Mouse (Mus musculus) embryonic facial prominence, embryonic 10.5 days (tissue): ENCODE results near the gene Zfp108. TPM values are rescaled to one million over a fixed set of nuclear protein-coding genes. Genes with fewer than 3 reads are reported as not detected.
"Not testable (repeated sequence)": the region's sequence is repeated elsewhere in the genome, so short reads cannot be mapped to it uniquely, and the experiment has no call there.

Source experiments
- DNase-seq: peaks from one replicate; pipeline ENCODE4 v3.0.0-alpha.2; 2017; ENCODE audit warnings: low spot score
- H3K27ac ChIP-seq: fragments of 300-500 bp; sonication (generic); replicated peaks from 2 replicates; pipeline ENCODE4 v1.5.1; 2016; ENCODE audit warnings: mild to moderate bottlenecking
- H3K27me3 ChIP-seq: fragments of 300-500 bp; sonication (generic); replicated peaks from 2 replicates; pipeline ENCODE4 v1.6.1; 2016; ENCODE audit warnings: low read depth, mild to moderate bottlenecking; ENCODE audit not compliant: poor library complexity, severe bottlenecking
- H3K36me3 ChIP-seq: fragments of 300-500 bp; sonication (generic); replicated peaks from 2 replicates; pipeline ENCODE4 v1.6.1; 2016; ENCODE audit warnings: mild to moderate bottlenecking, moderate library complexity
- H3K4me1 ChIP-seq: fragments of 300-500 bp; sonication (generic); 2 replicates; pipeline ENCODE4 v1.6.1; 2016
- H3K4me3 ChIP-seq: fragments of 300-500 bp; sonication (generic); 2 replicates; pipeline ENCODE4 v1.5.1; 2016; ENCODE audit warnings: mild to moderate bottlenecking, moderate library complexity
- H3K9me3 ChIP-seq: fragments of 300-500 bp; sonication (generic); 2 replicates; pipeline ENCODE4 v1.6.1; 2016; ENCODE audit warnings: mild to moderate bottlenecking
- WGBS: fragments of 180-500 bp; shearing (Covaris S2); methylation state at CpG from one replicate; pipeline ENCODE4 v1.1.7; 2016; 5-methylcytosine and 5-hydroxymethylcytosine counted together
- polyA plus RNA-seq: library from polyadenylated mRNA; unstranded; fragments of >200 nt; fragmentation: Nextera tagmentation; extraction: Ambion mirVana; gene quantifications from 2 replicates; pipeline ENCODE4 v1.2.1, GENCODE M21; 2016

Zfp108 gene
- polyA plus RNA-seq, 1 experiment from 2014 or later = 3.1 TPM

GRCm38 (mm10) chr7:24269256-24269655, 14.7 kb downstream of the Zfp108 start:
- Histone ChIP-seq H3K27ac (peak overlapping the region; percentile 86; the same call in 1 of the 2 replicates), H3K4me1 (peaks cover 5% of the 10 kb centered on the region), H3K36me3 (peaks cover 16% of the 10 kb centered on the region), H3K9me3 (no peaks in the 10 kb centered on the region), H3K27me3 (no peaks in the 10 kb centered on the region), H3K4me3 (peak overlapping the region; percentile 64; the same call in 1 of the 2 replicates)
- DNase-seq = no peak
- 83% methylated on average over 3 of the region's 3 CpGs for WGBS

DNA sequence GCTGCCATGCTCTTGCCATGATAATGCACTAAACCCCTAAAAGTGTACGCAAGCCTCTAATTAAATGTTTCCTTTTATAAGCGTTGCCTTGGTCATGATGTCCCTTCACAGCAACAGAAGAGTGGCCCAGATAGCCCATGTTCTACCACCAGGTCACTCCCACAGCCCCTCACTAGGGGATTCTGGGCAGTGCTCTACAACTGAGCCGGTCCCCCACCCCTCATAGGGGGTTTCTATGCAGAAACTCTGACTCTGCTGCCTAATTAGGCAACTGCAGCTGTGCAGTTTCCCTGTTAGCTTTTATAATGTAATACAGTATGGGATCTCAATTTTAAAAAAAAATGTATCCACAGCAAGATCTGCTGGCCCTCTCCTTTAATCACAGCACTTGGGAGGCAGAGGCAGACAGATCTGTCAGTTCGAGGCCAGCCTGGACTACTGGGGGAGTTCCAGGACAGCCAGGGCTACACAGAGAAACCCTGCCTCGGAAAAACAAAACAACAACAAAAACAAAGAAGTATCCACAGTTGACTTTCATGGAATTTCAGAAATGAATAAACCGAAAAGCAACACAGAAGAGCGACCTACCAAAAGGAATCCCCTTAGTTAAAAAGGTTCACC, 15.2 kb downstream of the Zfp108 start:
- 36% methylated on average over 7 of the region's 7 CpGs for WGBS
- H3K36me3 ChIP-seq = peaks cover 21% of the 10 kb centered on the region

GRCm38 (mm10) chr7:24270288-24270672, 15.7 kb downstream of the Zfp108 start, which contains the start of gene Zfp93:
TSS of gene Zfp93 (plus strand) at chr7:24270420.
- peaks cover 26% of the 10 kb centered on the region for H3K36me3 ChIP-seq
- H3K4me1 ChIP-seq = peaks cover 5% of the 10 kb centered on the region
- H3K4me3 ChIP-seq = peak within 1 kb of the TSS; percentile 64
- H3K27ac ChIP-seq = peak within 1 kb of the TSS; percentile 86
- WGBS = under 1% methylated on average over 12 of the region's 12 CpGs
- peak; percentile 87 for DNase-seq
- no peaks in the 10 kb centered on the region for H3K27me3 ChIP-seq
- 0 out of 2 replicates have a peak, but pooled peaks cover 7% of the 10 kb centered on the region for H3K9me3 ChIP-seq

More for the DNA sequence above, 15.2 kb downstream of the Zfp108 start:
- Histone ChIP-seq H3K4me3 (peak overlapping the region; percentile 64), H3K4me1 (peaks cover 5% of the 10 kb centered on the region), H3K9me3 (0 out of 2 replicates have a peak, but pooled peaks cover 2% of the 10 kb centered on the region), H3K27ac (peak overlapping the region; percentile 86), H3K27me3 (no peaks in the 10 kb centered on the region)
- DNase-seq = no peak

- no peak overlapping the region for H3K27ac ChIP-seq
- H3K4me1 ChIP-seq = peaks cover 5% of the 10 kb centered on the region
- 0 out of 2 replicates have a peak overlapping the region, but pooled peaks have one; percentile 64 for H3K4me3 ChIP-seq
- no peak for DNase-seq
- peaks cover 35% of the 10 kb centered on the region for H3K36me3 ChIP-seq
- 96% methylated on average over 6 of the region's 6 CpGs for WGBS
- no peaks in the 10 kb centered on the region for H3K27me3 ChIP-seq
- 0 out of 2 replicates have a peak, but pooled peaks cover 7% of the 10 kb centered on the region for H3K9me3 ChIP-seq
Measured at GRCm38 (mm10) chr7:24271191-24271590, 16.6 kb downstream of the Zfp108 start.

GRCm38 (mm10) chr7:24274456-24274855, 19.9 kb downstream of the Zfp108 start:
- Histone ChIP-seq H3K36me3 (peaks cover 49% of the 10 kb centered on the region), H3K4me1 (peaks cover 5% of the 10 kb centered on the region), H3K27ac (no peak overlapping the region), H3K4me3 (no peak overlapping the region), H3K9me3 (peaks cover 14% of the 10 kb centered on the region; the same call in 1 of the 2 replicates), H3K27me3 (no peaks in the 10 kb centered on the region)
- no peak for DNase-seq
- WGBS = 92% methylated on average over 4 of the region's 4 CpGs

DNA sequence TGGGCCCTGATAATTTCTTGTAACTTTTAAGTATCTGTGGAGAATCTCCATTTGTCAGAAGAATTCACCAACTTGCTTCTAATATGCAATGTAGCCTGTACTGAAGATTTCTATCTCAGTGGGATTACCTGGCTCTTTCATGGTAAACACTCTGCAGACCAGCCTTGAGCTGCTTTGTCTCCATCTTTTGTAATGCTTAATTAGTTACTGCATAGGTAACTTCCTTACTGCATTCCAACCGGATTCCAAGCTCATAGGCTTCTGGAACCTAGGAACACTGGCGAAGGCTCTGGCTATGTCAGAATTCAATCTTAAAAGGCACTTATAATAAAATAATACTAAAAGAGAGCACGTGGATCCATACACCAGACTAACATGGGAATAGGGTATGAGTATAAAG, 24.2 kb downstream of the Zfp108 start:
- Histone ChIP-seq H3K36me3 (peaks cover 38% of the 10 kb centered on the region), H3K9me3 (peaks cover 14% of the 10 kb centered on the region; the same call in 1 of the 2 replicates)
- 83% methylated on average over 3 of the region's 3 CpGs for WGBS
- DNase-seq, H3K4me3 ChIP-seq, H3K27ac ChIP-seq, H3K4me1 ChIP-seq, H3K27me3 ChIP-seq: not testable (repeated sequence)

DNA sequence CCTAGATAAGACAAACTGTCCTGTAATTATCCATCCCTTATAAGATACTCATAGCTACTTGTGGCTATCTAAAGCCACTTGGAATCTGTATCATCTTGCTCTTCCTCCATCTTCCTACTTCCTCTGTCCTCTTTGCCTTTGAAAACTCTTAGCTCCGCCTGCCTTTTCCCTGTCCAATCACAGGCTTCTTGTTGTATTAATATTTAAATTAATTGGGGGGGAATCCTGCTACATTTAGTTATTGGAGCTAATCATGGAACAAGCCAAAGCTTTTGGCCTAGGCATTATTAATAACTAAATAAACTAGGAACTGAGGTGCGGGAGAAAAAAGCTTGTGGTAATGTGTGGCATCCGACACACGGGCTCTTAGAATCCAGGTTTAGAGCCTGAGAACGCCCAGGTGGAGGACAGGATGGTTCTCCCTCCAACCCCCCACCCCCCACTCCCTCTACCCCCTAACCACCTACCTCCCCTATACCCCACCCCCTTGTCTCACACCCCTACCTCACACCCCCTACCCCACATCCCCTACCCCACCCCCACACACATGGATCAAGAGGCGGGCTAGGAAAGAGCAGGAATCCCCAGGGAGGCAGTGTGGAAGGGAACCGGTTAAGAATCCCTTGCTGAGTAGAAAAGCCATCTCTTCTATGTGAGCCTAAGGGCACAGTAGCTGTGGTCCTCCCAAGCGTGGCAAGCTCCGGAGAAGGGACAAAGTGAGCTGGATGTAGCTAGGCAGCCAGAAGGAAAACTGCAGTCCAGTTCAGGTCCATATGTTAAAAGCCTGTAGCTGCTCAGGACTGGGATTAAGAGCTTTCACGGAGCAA, 25.6 kb downstream of the Zfp108 start:
- no peak for DNase-seq
- H3K27me3 ChIP-seq = no peaks in the 10 kb centered on the region
- 53% methylated on average over 10 of the region's 10 CpGs for WGBS

GRCm38 (mm10) chr7:24280858-24281145, 26.2 kb downstream of the Zfp108 start:
- Histone ChIP-seq H3K27ac (no peak overlapping the region), H3K36me3 (peaks cover 17% of the 10 kb centered on the region), H3K27me3 (no peaks in the 10 kb centered on the region), H3K4me3 (no peak overlapping the region), H3K9me3 (peaks cover 7% of the 10 kb centered on the region; the same call in 1 of the 2 replicates), H3K4me1 (peaks cover 7% of the 10 kb centered on the region; the same call in 1 of the 2 replicates)
- DNase-seq = no peak
- WGBS = 47% methylated on average over 4 of the region's 4 CpGs

More for the DNA sequence above, 25.6 kb downstream of the Zfp108 start:
- Histone ChIP-seq H3K9me3 (peaks cover 8% of the 10 kb centered on the region; the same call in 1 of the 2 replicates), H3K36me3 (peaks cover 23% of the 10 kb centered on the region), H3K27ac (no peak overlapping the region), H3K4me1 (peaks cover 7% of the 10 kb centered on the region; the same call in 1 of the 2 replicates), H3K4me3 (no peak overlapping the region)

DNA sequence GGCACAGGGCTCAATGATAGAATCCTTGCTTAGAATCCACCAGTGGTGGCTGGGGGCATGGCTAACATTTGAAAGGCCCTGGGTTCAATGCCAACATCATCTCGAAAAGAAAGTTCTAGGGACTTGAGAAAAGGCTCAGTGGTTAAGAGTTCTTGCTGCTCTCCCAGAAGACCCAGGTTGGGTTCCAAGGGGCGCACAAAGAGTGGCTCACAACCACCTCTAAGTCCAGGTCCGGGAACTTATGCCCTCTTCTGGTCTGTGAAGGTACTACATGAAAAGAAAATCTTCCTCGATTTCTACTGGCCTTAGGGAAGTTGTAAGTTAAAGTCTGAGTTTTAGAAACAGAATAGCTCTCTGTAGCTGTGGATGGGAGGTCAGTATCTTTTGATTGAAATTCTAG, 31.5 kb downstream of the Zfp108 start:
- H3K9me3 ChIP-seq = peaks cover 4% of the 10 kb centered on the region; the same call in 1 of the 2 replicates
- H3K4me1 ChIP-seq = no peaks in the 10 kb centered on the region
- no peak overlapping the region for H3K4me3 ChIP-seq
- H3K27ac ChIP-seq = no peak overlapping the region
- 46% methylated on average over 4 of the region's 4 CpGs for WGBS
- H3K27me3 ChIP-seq = no peaks in the 10 kb centered on the region
- DNase-seq = peak; percentile 5
- H3K36me3 ChIP-seq = peaks cover 40% of the 10 kb centered on the region

GRCm38 (mm10) chr7:24286916-24287315, 32.3 kb downstream of the Zfp108 start:
- Histone ChIP-seq H3K27ac (no peak overlapping the region), H3K27me3 (no peaks in the 10 kb centered on the region), H3K4me3 (no peak overlapping the region), H3K4me1 (no peaks in the 10 kb centered on the region), H3K9me3 (peaks cover 12% of the 10 kb centered on the region; the same call in 1 of the 2 replicates), H3K36me3 (peaks cover 48% of the 10 kb centered on the region)
- WGBS = 72% methylated on average over 4 of the region's 4 CpGs
- DNase-seq = peak; percentile 5

DNA sequence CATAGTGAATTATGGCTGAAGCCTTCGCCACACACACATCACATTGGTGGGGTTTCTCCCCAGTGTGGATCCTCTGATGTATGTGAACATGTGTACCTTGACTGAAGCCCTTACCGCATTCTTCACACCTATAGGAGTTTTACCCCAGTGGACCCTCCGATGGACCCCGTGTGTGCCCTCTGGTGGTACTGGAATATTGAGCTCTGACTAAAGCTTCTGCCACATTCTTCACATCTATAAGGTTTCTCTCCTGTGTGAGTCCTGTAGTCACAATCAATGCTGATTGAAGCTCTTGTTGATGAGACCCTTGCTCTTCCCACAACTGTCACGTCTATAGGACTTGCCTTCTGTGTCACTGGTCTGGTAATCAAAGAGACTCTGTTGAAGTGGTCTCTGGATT, 33.1 kb downstream of the Zfp108 start:
- Histone ChIP-seq H3K9me3 (peaks cover 14% of the 10 kb centered on the region; the same call in 1 of the 2 replicates), H3K27ac (no peak overlapping the region), H3K36me3 (peaks cover 56% of the 10 kb centered on the region), H3K4me1 (no peaks in the 10 kb centered on the region), H3K4me3 (no peak overlapping the region), H3K27me3 (no peaks in the 10 kb centered on the region)
- WGBS = 87% methylated on average over 5 of the region's 5 CpGs
- peak; percentile 6 for DNase-seq

DNA sequence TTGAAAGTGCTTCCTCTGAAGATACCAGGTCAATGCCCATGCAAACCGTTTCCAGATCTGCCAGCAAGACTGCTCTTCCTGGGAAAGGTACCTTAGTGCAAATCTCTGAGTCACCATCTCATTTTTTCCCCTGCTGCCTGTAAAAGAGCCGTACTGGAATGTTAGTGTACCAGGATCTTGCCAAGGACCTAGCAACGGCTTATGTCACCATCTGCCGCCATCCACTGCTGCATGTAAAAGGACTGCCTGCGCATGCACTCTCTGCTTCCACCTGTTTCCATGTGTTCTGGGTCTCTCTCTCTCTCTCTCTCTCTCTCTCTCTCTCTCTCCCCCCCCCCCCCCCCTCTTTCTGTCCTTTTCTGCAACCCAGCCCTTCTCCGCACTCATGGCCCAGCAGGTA, 33.9 kb downstream of the Zfp108 start:
- H3K4me1 ChIP-seq = no peaks in the 10 kb centered on the region
- 94% methylated on average over 6 of the region's 6 CpGs for WGBS
- peaks cover 14% of the 10 kb centered on the region; the same call in 1 of the 2 replicates for H3K9me3 ChIP-seq
- H3K27ac ChIP-seq = no peak overlapping the region
- no peaks in the 10 kb centered on the region for H3K27me3 ChIP-seq
- no peak for DNase-seq
- H3K4me3 ChIP-seq = no peak overlapping the region
- peaks cover 64% of the 10 kb centered on the region for H3K36me3 ChIP-seq
